In the genomic region with DNA sequence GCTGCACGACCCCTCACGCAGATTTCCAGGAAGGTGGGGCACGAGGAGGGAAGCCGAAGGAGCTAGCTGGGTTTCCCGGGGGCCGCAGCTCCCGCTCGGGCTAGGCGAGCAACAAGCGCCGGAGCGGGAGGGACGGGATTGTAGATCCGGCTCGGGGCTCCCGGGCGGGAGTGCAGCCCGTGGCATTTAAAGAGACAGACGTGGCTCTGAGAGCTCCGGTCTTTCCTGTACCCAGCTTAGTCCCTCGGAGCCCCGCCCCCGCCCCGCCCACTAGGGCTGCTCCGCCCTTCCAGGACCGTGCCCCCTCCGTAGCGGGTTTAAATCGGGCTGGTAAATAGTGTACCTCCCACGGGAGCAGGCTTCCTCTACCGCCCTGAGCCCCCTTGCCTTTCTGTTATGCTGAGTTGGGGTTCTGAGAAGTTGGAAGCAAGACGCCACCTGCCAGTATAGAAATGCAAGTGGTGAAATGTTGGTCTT, we compare ENCODE assay signal across 7 mouse cellular contexts. TPM values are rescaled to one million over a fixed set of nuclear protein-coding genes. Genes with fewer than 3 reads are reported as not detected.
A peak's percentile ranks its signal among the peaks of the same experiment; 100 is the strongest.
DNase-seq lines count a peak whose midpoint lies in the region; ATAC-seq and TF ChIP-seq lines count a peak whose summit lies in the region.

No protein-coding gene starts in this region.

- H3K27ac ChIP-seq in bone marrow, adult 2 months (ENCODE audit: control insufficient read depth, insufficient read depth, low read depth, low read length, poor library complexity), result peak overlapping the region; percentile 52
- H3K27ac ChIP-seq in embryonic facial prominence, embryonic 14.5 days (replicated peaks; ENCODE audit: low read depth, low read length), result peak overlapping the region; percentile 83
- peak overlapping the region; percentile 93 for H3K27ac ChIP-seq in kidney, embryonic 14.5 days (ENCODE audit: low read depth, low read length)
- peak overlapping the region; percentile 70; the same call in 1 of the 2 replicates for H3K27ac ChIP-seq in limb, embryonic 14.5 days (replicated peaks; ENCODE audit: low read depth, low read length)
- peak overlapping the region; percentile 83 for H3K27ac ChIP-seq in midbrain, embryonic 16.5 days (ENCODE audit: low read length)
- H3K27ac ChIP-seq in spleen, adult 2 months (ENCODE audit: insufficient read depth, low read length), result peak overlapping the region; percentile 88

- H3K27me3 ChIP-seq in embryonic facial prominence, embryonic 14.5 days (replicated peaks; ENCODE audit: control insufficient read depth, insufficient read depth, low read length), result no peaks in the 10 kb centered on the region
- no peaks in the 10 kb centered on the region for H3K27me3 ChIP-seq in kidney, embryonic 14.5 days (ENCODE audit: control insufficient read depth, insufficient read depth, low read length)
- H3K27me3 ChIP-seq in limb, embryonic 14.5 days (ENCODE audit: control insufficient read depth, insufficient read depth, low read length), result no peaks in the 10 kb centered on the region
- no peaks in the 10 kb centered on the region for H3K27me3 ChIP-seq in midbrain, embryonic 16.5 days (ENCODE audit: control insufficient read depth, insufficient read depth, low read depth, low read length)
- no peaks in the 10 kb centered on the region for H3K27me3 ChIP-seq in spleen, adult 2 months (ENCODE audit: control insufficient read depth, insufficient read depth, low read length)

- ATAC-seq in embryonic facial prominence, embryonic 14.5 days (ENCODE audit: low read depth), result peak; percentile 93
- ATAC-seq in kidney, embryonic 14.5 days (ENCODE audit: low FRiP score, low TSS enrichment), result peak; percentile 88
- ATAC-seq in limb, embryonic 14.5 days (ENCODE audit: low FRiP score, low read depth), result peak; percentile 81
- ATAC-seq in midbrain, embryonic 16.5 days, result peak; percentile 92

- TF ChIP-seq CTCF in bone marrow, adult 2 months (IDR thresholded peaks at IDR 0.05; ENCODE audit: control insufficient read depth, insufficient read depth, low read length), result no peak
- no peak for TF ChIP-seq CTCF in spleen, adult 2 months (IDR thresholded peaks at IDR 0.05; ENCODE audit: extremely low read depth, insufficient read depth, insufficient read length, insufficient replicate concordance)

- DNase-seq in embryonic facial prominence, embryonic 14.5 days (ENCODE audit: low spot score), result peak; percentile 97
- DNase-seq in heart, adult 9 months (ENCODE audit: low spot score in 2 of 2), result peak; percentile 92 to 94
- DNase-seq in limb, embryonic 14.5 days (ENCODE audit: low spot score), result peak; percentile 92
- DNase-seq in spleen, adult 2 months (ENCODE audit: low read depth in 1 of 2, low spot score in 2 of 2), result peak; percentile 65 to 90

- no peaks in the 10 kb centered on the region for H3K9me3 ChIP-seq in embryonic facial prominence, embryonic 14.5 days (ENCODE audit: control insufficient read depth, low read length)
- H3K9me3 ChIP-seq in kidney, embryonic 14.5 days (ENCODE audit: control insufficient read depth, low read length), result no peaks in the 10 kb centered on the region
- H3K9me3 ChIP-seq in limb, embryonic 14.5 days (ENCODE audit: control insufficient read depth, low read length), result no peaks in the 10 kb centered on the region
- no peaks in the 10 kb centered on the region for H3K9me3 ChIP-seq in midbrain, embryonic 16.5 days (replicated peaks; ENCODE audit: control insufficient read depth, low read length, poor library complexity, severe bottlenecking)

- H3K9ac ChIP-seq in embryonic facial prominence, embryonic 14.5 days (ENCODE audit: low read depth, low read length), result peak overlapping the region; percentile 81
- peak overlapping the region; percentile 79 for H3K9ac ChIP-seq in kidney, embryonic 14.5 days (ENCODE audit: low read depth, low read length)
- peak overlapping the region; percentile 57 for H3K9ac ChIP-seq in limb, embryonic 14.5 days (ENCODE audit: low read depth, low read length, severe bottlenecking)
- H3K9ac ChIP-seq in midbrain, embryonic 16.5 days (ENCODE audit: low read depth, low read length), result peak overlapping the region; percentile 84

- H3K4me1 ChIP-seq in bone marrow, adult 2 months (ENCODE audit: control insufficient read depth, insufficient read depth, low read length), result peaks cover 2% of the 10 kb centered on the region; the same call in 1 of the 2 replicates
- peaks cover 10% of the 10 kb centered on the region for H3K4me1 ChIP-seq in embryonic facial prominence, embryonic 14.5 days (ENCODE audit: control insufficient read depth, insufficient read depth, low read length)
- peaks cover 19% of the 10 kb centered on the region; the same call in 1 of the 2 replicates for H3K4me1 ChIP-seq in kidney, embryonic 14.5 days (ENCODE audit: control insufficient read depth, insufficient read depth, low read length)
- peaks cover 8% of the 10 kb centered on the region for H3K4me1 ChIP-seq in limb, embryonic 14.5 days (ENCODE audit: control insufficient read depth, insufficient read depth, low read length)
- no peaks in the 10 kb centered on the region; the same call in none of the 2 replicates for H3K4me1 ChIP-seq in midbrain, embryonic 16.5 days (ENCODE audit: control insufficient read depth, insufficient read depth, low read length)
- H3K4me1 ChIP-seq in spleen, adult 2 months (ENCODE audit: control insufficient read depth, insufficient read depth, insufficient read length), result peaks cover 4% of the 10 kb centered on the region; the same call in 1 of the 2 replicates

- peak overlapping the region; percentile 77 for H3K4me3 ChIP-seq in bone marrow, adult 2 months (replicated peaks; ENCODE audit: control insufficient read depth, low read depth, low read length)
- H3K4me3 ChIP-seq in embryonic facial prominence, embryonic 14.5 days (ENCODE audit: low read depth, low read length), result peak overlapping the region; percentile 68
- peak overlapping the region; percentile 79 for H3K4me3 ChIP-seq in kidney, embryonic 14.5 days (ENCODE audit: low read length)
- H3K4me3 ChIP-seq in limb, embryonic 14.5 days (replicated peaks; ENCODE audit: low read length), result peak overlapping the region; percentile 72
- peak overlapping the region; percentile 75 for H3K4me3 ChIP-seq in midbrain, embryonic 16.5 days (ENCODE audit: low read depth, low read length)
- H3K4me3 ChIP-seq in spleen, adult 2 months (ENCODE audit: extremely low read depth, insufficient read depth, insufficient read length), result peak overlapping the region; percentile 89

- peak overlapping the region; percentile 92 for H3K4me2 ChIP-seq in embryonic facial prominence, embryonic 14.5 days (ENCODE audit: low read depth, low read length)
- peak overlapping the region; percentile 96 for H3K4me2 ChIP-seq in kidney, embryonic 14.5 days (replicated peaks; ENCODE audit: low read depth, low read length)
- peak overlapping the region; percentile 100 for H3K4me2 ChIP-seq in limb, embryonic 14.5 days (replicated peaks; ENCODE audit: low read depth, low read length, severe bottlenecking)
- peak overlapping the region; percentile 100 for H3K4me2 ChIP-seq in midbrain, embryonic 16.5 days (ENCODE audit: low read length)

- under 1% methylated on average over 32 of the region's 32 CpGs for WGBS in bone marrow, adult 2 months
- 0% methylated on average over 16 of the region's 32 CpGs for WGBS in embryonic facial prominence, embryonic 14.5 days
- under 1% methylated on average over 32 of the region's 32 CpGs for WGBS in kidney, embryonic 14.5 days
- under 1% methylated on average over 32 of the region's 32 CpGs for WGBS in limb, embryonic 14.5 days
- 0% methylated on average over 29 of the region's 32 CpGs for WGBS in midbrain, embryonic 16.5 days
- WGBS in spleen, adult 2 months, result under 1% methylated on average over 32 of the region's 32 CpGs

- TF ChIP-seq POLR2A in bone marrow, adult 2 months (IDR thresholded peaks at IDR 0.05; ENCODE audit: borderline replicate concordance, control insufficient read depth, low read depth, low read length), result peak; percentile 52; the same call in 1 of the 2 replicates
- no peak for TF ChIP-seq POLR2A in limb, embryonic 14.5 days (IDR thresholded peaks at IDR 0.05; ENCODE audit: borderline replicate concordance, extremely low read depth, insufficient read depth, insufficient read length)
- TF ChIP-seq POLR2A in spleen, adult 2 months (IDR thresholded peaks at IDR 0.05; ENCODE audit: low read depth, low read length), result peak; percentile 19; the same call in 1 of the 2 replicates

- no peaks in the 10 kb centered on the region for H3K36me3 ChIP-seq in embryonic facial prominence, embryonic 14.5 days (ENCODE audit: control insufficient read depth, insufficient read depth, low read length)
- no peaks in the 10 kb centered on the region for H3K36me3 ChIP-seq in kidney, embryonic 14.5 days (ENCODE audit: control insufficient read depth, insufficient read depth, low read length)
- H3K36me3 ChIP-seq in limb, embryonic 14.5 days (ENCODE audit: control insufficient read depth, insufficient read depth, low read length), result no peaks in the 10 kb centered on the region
- H3K36me3 ChIP-seq in midbrain, embryonic 16.5 days (ENCODE audit: control insufficient read depth, insufficient read depth, low read length), result no peaks in the 10 kb centered on the region
- H3K36me3 ChIP-seq in spleen, adult 2 months (ENCODE audit: control insufficient read depth, insufficient read depth, low read length), result no peaks in the 10 kb centered on the region

RNA-seq across cellular contexts. Expression of a gene that starts 28.8 kb away (rescaled TPM):
- 0.92 and 1.8 TPM in 2 replicates for polyA plus RNA-seq in bone marrow, adult 2 months (2011; ENCODE audit: insufficient read depth, insufficient read length, low replicate concordance, missing spikeins)
- polyA plus RNA-seq in embryonic facial prominence, embryonic 14.5 days (2014; fragmentation: Nextera tagmentation; extraction: Ambion mirVana), result 9.5 and 9.9 TPM in 2 replicates
- 16.6 and 27.6 TPM in 2 replicates for polyA plus RNA-seq in kidney, embryonic 14.5 days (2014; fragmentation: Nextera tagmentation; extraction: Ambion mirVana)
- polyA plus RNA-seq in limb, embryonic 14.5 days (2012; rRNA removed), result 5.4 and 6.0 TPM in 2 replicates
- 9.7 and 10.2 TPM in 2 replicates for polyA plus RNA-seq in limb, embryonic 14.5 days (2014; fragmentation: Nextera tagmentation; extraction: Ambion mirVana)
- 9.7 and 10.8 TPM in 2 replicates for polyA plus RNA-seq in midbrain, embryonic 16.5 days (2015; fragmentation: Nextera tagmentation; extraction: Ambion mirVana)
- polyA plus RNA-seq in spleen, adult 2 months (2012; rRNA removed), result 2.5 and 3.4 TPM in 2 replicates

Comparison
In these comparisons a context has a peak if more than half of its experiments do, and no peak if none do; other contexts are left out.
1. Peak in every context shown above with its lines: DNase-seq, ATAC-seq, H3K4me3 ChIP-seq and H3K27ac ChIP-seq.